Mouse (Mus musculus): ENCODE data around the gene Cyp3a44.
"Not testable (repeated sequence)": the region's sequence is repeated elsewhere in the genome, so short reads cannot be mapped to it uniquely, and the experiment has no call there.

The Cyp3a44 gene

GRCm38 (mm10) chr5:145805796-145806195 is at the start of gene Cyp3a44:
Cyp3a44 (minus strand) TSS chr5:145805874.
- not testable (repeated sequence) for DNase-seq (ENCODE audit: low spot score)

GRCm38 (mm10) chr5:145800229-145800628 is 5.4 kb downstream of the Cyp3a44 start:
- DNase-seq (ENCODE audit: low spot score), result not testable (repeated sequence)

GRCm38 (mm10) chr5:145793232-145793631 is 12.4 kb downstream of the Cyp3a44 start:
- not testable (repeated sequence) for DNase-seq (ENCODE audit: low spot score)

- not testable (repeated sequence) for DNase-seq (ENCODE audit: low spot score)
These were observed 68.2 kb downstream of the Cyp3a44 start for GRCm38 (mm10) chr5:145737512-145737911.
